Mouse (Mus musculus) MEL (cell line): ENCODE measurements around the gene Hpn.

Experiments used
- CTCF ChIP-seq, 3 experiments: IDR thresholded peaks in 2 of 3; conservative IDR thresholded peaks in 1 of 3; 2 replicates each; pipeline ENCODE4 v1.5.1; 2011 to 2012; ENCODE audit warnings: low read length in 3 of 3, low read depth in 2 of 3, mild to moderate bottlenecking in 2 of 3, improper control_type of control experiment in 1 of 3, inconsistent platforms in 1 of 3, mixed read lengths in 1 of 3, moderate library complexity in 1 of 3; ENCODE audit not compliant: control insufficient read depth in 1 of 3, insufficient read depth in 1 of 3, poor library complexity in 1 of 3, severe bottlenecking in 1 of 3
- JUND ChIP-seq: IDR thresholded peaks from 2 replicates; pipeline ENCODE4 v1.6.1; 2011; ENCODE audit warnings: low read depth, mild to moderate bottlenecking, improper control_type of control experiment, low read length
- TCF12 ChIP-seq: IDR thresholded peaks from 2 replicates; pipeline ENCODE4 v1.6.1; 2014; ENCODE audit warnings: low read depth, mild to moderate bottlenecking, inconsistent platforms, low read length, improper control_type of control experiment, moderate library complexity
- ZC3H11A ChIP-seq: IDR thresholded peaks from 2 replicates; pipeline ENCODE4 v1.6.1; 2012; ENCODE audit warnings: low read depth, mild to moderate bottlenecking, inconsistent platforms, low read length, improper control_type of control experiment

GRCm38 (mm10) chr7:31149751-31150565 lies 34.9 kb upstream of the Hpn start:
- TF ChIP-seq CTCF (IDR thresholded peaks at IDR 0.05 in 2 of 3, conservative IDR thresholded peaks at IDR 0.05 in 1 of 3; ENCODE audit: control insufficient read depth in 1 of 3, insufficient read depth in 1 of 3, low read depth in 2 of 3, low read length in 3 of 3, poor library complexity in 1 of 3, severe bottlenecking in 1 of 3) (no peak), TCF12 (no peak), JUND (no peak), ZC3H11A (no peak)
